Mouse (Mus musculus): ENCODE data around the gene Pde8b. TPM values are rescaled to one million over a fixed set of nuclear protein-coding genes. Genes with fewer than 3 reads are reported as not detected.

The Pde8b gene
- polyA plus RNA-seq, 1 experiment: 6.2 TPM

DNA sequence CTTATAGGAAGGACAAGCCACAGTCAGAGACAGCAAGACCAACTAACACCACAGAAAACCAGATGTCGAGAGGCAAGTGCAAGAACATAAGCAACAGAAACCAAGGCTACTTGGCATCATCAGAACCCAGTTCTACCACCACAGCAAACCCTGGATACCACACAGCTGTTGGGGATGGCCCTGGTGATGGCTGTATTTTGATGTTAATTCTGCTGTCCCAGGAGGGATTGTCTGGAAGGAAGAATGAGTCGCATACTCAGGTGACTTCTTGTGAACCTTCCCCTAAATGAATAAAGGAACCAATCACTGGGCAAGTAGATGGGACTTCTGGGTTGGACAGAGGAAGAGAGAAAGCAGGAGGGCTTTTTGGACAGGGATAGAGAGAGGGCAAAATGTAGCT, 69.9 kb downstream of the Pde8b start:
- TF ChIP-seq POLR2A (IDR thresholded peaks at IDR 0.05; ENCODE audit: borderline replicate concordance, extremely low read depth, insufficient read depth, insufficient read length, poor library complexity, severe bottlenecking) (no peak), CTCF (IDR thresholded peaks at IDR 0.05; ENCODE audit: borderline replicate concordance, extremely low read depth, insufficient read depth, insufficient read length) (no peak)
- no peak for DNase-seq (ENCODE audit: low read depth)

DNA sequence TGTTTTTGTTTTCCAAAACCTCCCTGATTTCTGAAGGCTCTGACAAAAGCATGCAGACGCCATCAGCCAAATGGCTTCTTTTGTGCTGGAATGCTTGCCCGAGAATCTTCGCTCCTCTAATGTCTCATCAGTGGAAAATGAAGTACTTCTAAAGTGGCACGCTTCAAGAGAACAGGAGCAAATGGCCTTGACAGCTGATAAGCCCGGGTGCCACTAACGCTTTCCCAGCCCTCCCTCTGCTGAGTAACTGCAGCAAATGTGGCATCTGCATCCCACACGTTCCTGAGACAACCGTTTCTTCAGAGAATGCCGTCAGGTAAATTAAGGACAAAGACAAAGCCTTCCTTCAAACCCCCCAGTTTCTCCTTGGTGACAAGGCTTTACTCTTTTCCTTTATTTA, 72.8 kb downstream of the Pde8b start:
- peak; percentile 48 for DNase-seq (ENCODE audit: low read depth)
- TF ChIP-seq POLR2A (IDR thresholded peaks at IDR 0.05; ENCODE audit: borderline replicate concordance, extremely low read depth, insufficient read depth, insufficient read length, poor library complexity, severe bottlenecking) (no peak), CTCF (IDR thresholded peaks at IDR 0.05; ENCODE audit: borderline replicate concordance, extremely low read depth, insufficient read depth, insufficient read length) (no peak)

GRCm38 (mm10) chr13:95176399-95176798, 73.7 kb downstream of the Pde8b start:
- peak; percentile 37 for DNase-seq (ENCODE audit: low read depth)
- TF ChIP-seq CTCF (IDR thresholded peaks at IDR 0.05; ENCODE audit: borderline replicate concordance, extremely low read depth, insufficient read depth, insufficient read length): no peak
- TF ChIP-seq POLR2A (IDR thresholded peaks at IDR 0.05; ENCODE audit: borderline replicate concordance, extremely low read depth, insufficient read depth, insufficient read length, poor library complexity, severe bottlenecking): no peak

- TF ChIP-seq CTCF (IDR thresholded peaks at IDR 0.05; ENCODE audit: borderline replicate concordance, extremely low read depth, insufficient read depth, insufficient read length) (no peak), POLR2A (IDR thresholded peaks at IDR 0.05; ENCODE audit: borderline replicate concordance, extremely low read depth, insufficient read depth, insufficient read length, poor library complexity, severe bottlenecking) (no peak)
- DNase-seq (ENCODE audit: low read depth): no peak
Observed at GRCm38 (mm10) chr13:95174253-95174652, 75.9 kb downstream of the Pde8b start.

DNA sequence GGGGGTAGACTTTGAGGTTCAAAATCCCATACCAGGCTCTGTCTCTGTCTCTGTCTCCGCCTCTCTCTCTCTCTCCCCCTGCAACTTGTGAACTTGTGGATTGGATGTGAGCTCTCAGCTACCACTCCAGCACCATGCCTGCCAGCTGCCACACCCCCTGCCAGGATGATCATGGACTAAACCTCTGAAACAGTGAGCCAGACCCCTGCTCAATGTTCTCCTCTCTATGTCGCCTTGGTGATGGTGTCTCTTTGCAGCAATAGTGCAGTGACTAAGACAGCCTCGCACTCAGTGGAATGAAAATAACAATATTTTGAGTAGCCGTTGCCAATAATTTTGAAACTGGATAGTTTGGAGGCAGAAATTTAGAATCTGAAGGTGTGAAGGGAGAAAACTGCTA, 77.8 kb downstream of the Pde8b start:
- no peak for DNase-seq (ENCODE audit: low read depth)
- TF ChIP-seq CTCF (IDR thresholded peaks at IDR 0.05; ENCODE audit: borderline replicate concordance, extremely low read depth, insufficient read depth, insufficient read length) (no peak), POLR2A (IDR thresholded peaks at IDR 0.05; ENCODE audit: borderline replicate concordance, extremely low read depth, insufficient read depth, insufficient read length, poor library complexity, severe bottlenecking) (no peak)

DNA sequence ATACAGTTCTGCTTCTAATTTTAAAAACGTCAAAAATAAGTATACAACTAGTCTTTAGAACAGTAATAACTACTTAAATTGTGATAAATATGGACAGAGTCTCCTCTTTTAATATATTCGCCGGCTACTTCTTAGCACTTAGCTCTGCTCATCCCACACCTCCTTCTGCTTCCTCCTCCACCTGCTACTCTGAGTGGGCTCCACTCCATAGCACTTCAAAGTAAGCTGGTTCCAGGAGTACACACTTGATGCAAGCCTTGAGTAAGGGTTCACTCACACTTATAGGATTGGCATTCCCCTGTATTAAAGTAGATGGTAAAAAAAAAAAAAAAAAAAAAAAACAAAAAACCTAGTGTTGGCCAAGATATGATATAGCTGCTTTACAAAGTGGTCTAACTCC, 89.9 kb downstream of the Pde8b start:
- no peak for TF ChIP-seq POLR2A (IDR thresholded peaks at IDR 0.05; ENCODE audit: borderline replicate concordance, extremely low read depth, insufficient read depth, insufficient read length, poor library complexity, severe bottlenecking)
- no peak for TF ChIP-seq CTCF (IDR thresholded peaks at IDR 0.05; ENCODE audit: borderline replicate concordance, extremely low read depth, insufficient read depth, insufficient read length)
- no peak for DNase-seq (ENCODE audit: low read depth)

DNA sequence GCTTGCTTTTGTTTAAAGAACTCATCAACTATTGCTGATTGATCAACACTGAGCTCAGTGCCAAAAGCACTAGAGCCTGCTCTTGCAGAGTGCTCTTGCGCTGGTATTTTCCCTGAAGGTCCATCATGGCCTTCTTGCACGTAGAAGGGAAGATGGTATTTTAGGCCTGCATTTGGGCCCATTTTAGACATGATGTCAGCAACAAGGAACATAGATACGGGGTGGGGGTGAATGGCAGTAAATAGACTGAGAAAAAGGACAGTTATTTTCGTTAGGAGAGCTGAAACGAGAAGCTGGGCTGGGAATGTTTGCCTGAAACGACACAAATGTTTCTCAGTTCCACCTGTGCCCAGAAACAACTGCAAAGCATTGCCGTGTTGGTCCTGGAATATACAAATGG, 91.2 kb downstream of the Pde8b start:
- TF ChIP-seq POLR2A (IDR thresholded peaks at IDR 0.05; ENCODE audit: borderline replicate concordance, extremely low read depth, insufficient read depth, insufficient read length, poor library complexity, severe bottlenecking) (no peak), CTCF (IDR thresholded peaks at IDR 0.05; ENCODE audit: borderline replicate concordance, extremely low read depth, insufficient read depth, insufficient read length) (no peak)
- DNase-seq (ENCODE audit: low read depth): no peak

- TF ChIP-seq POLR2A (IDR thresholded peaks at IDR 0.05; ENCODE audit: borderline replicate concordance, extremely low read depth, insufficient read depth, insufficient read length, poor library complexity, severe bottlenecking) (no peak), CTCF (IDR thresholded peaks at IDR 0.05; ENCODE audit: borderline replicate concordance, extremely low read depth, insufficient read depth, insufficient read length) (no peak)
- DNase-seq (ENCODE audit: low read depth): no peak
Observed at GRCm38 (mm10) chr13:95144746-95145145, 105.4 kb downstream of the Pde8b start.

GRCm38 (mm10) chr13:95140460-95141079, 109.6 kb downstream of the Pde8b start:
- DNase-seq (ENCODE audit: low read depth): no peak
- TF ChIP-seq CTCF (IDR thresholded peaks at IDR 0.05; ENCODE audit: borderline replicate concordance, extremely low read depth, insufficient read depth, insufficient read length) (no peak), POLR2A (IDR thresholded peaks at IDR 0.05; ENCODE audit: borderline replicate concordance, extremely low read depth, insufficient read depth, insufficient read length, poor library complexity, severe bottlenecking) (no peak)

- TF ChIP-seq POLR2A (IDR thresholded peaks at IDR 0.05; ENCODE audit: borderline replicate concordance, extremely low read depth, insufficient read depth, insufficient read length, poor library complexity, severe bottlenecking) (no peak), CTCF (IDR thresholded peaks at IDR 0.05; ENCODE audit: borderline replicate concordance, extremely low read depth, insufficient read depth, insufficient read length) (no peak)
- no peak for DNase-seq (ENCODE audit: low read depth)
Observed at GRCm38 (mm10) chr13:95135326-95136150, 114.6 kb downstream of the Pde8b start.

GRCm38 (mm10) chr13:95131848-95132247, 118.3 kb downstream of the Pde8b start:
- DNase-seq (ENCODE audit: low read depth): peak; percentile 50
- TF ChIP-seq POLR2A (IDR thresholded peaks at IDR 0.05; ENCODE audit: borderline replicate concordance, extremely low read depth, insufficient read depth, insufficient read length, poor library complexity, severe bottlenecking): no peak
- TF ChIP-seq CTCF (IDR thresholded peaks at IDR 0.05; ENCODE audit: borderline replicate concordance, extremely low read depth, insufficient read depth, insufficient read length): no peak

DNA sequence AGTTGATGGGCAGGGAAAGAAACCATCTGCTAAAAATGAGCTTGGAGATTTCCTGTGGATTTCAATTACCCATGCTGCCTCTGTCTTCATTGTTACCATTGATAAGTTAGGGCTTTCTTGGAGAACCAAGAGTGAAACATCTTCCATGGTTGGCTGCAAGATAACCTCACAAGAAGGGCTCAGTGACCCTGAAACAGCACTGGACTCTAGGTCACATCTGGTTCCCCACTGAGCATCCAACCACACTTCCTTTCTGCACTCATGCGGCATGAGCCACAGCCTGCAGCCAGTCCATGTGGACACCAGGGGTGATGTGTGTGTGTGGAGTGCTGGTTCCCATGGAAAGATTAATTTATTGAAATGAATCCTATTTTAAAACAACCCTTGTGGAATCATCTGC, 119.1 kb downstream of the Pde8b start:
- DNase-seq (ENCODE audit: low read depth): no peak
- TF ChIP-seq POLR2A (IDR thresholded peaks at IDR 0.05; ENCODE audit: borderline replicate concordance, extremely low read depth, insufficient read depth, insufficient read length, poor library complexity, severe bottlenecking) (no peak), CTCF (IDR thresholded peaks at IDR 0.05; ENCODE audit: borderline replicate concordance, extremely low read depth, insufficient read depth, insufficient read length) (no peak)

All from brain, embryonic 14.5 days (tissue).